Mouse (Mus musculus): ENCODE results near the gene Txndc9.

The Txndc9 gene

DNA sequence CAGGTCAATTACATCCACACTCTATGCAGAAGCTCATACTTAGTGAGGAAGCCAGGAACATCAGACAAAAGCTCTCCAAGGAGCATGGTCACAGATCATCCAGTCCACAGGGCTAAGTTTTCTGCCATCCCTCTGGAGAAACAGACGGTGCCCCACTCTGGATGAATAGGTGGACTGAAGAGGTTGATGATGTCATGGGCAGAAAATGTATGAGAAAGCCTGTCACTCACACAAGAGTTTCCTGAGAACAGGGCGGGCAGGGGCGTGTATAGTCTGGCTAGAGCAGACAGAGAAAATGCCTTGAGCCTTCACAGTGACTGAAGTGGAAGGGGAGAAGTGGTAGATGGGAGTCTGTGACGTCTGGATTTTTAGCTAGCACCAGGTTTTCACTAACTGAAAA is 26.2 kb downstream of the Txndc9 start:
- CTCF ChIA-PET: no interaction called here

DNA sequence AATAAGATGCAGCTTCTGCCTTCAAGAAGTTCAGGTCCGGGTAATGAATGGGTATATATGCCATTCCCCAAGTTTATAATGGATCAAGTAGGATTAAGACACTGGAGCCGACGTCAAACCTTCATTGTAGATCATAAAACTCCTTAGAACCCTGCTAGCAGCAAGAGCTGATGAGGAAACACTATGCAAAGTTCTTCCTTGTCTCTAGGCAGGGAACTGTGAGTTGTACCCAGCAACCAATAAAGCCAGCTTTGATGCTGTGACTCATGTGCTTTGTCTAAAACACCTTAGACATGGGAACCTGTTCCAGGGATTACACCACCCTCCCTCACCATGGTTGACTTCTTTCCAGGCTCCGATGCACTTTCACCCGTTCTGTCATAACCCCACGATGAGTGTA is 28.9 kb downstream of the Txndc9 start:
- CTCF ChIA-PET: no interaction called here

DNA sequence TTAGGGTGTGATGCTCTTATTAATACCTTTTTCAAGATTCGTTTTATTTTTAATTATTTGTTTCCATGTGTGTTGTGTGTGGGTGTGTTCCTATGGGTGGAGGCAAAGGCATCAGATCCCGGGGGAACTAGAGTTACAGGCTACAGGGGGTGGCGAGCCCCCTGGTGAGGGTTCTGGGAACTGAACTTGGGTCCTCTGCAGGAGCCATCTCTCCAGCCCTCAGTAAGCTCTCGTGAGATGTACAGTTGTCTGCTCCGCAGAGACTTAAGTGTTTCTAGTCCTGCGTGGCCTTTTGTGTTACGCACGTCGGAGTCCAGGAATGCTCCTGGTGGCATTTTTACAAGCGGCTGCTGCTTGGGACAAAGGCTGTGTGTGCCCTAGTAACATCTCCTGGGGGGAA is 32.1 kb downstream of the Txndc9 start:
- CTCF ChIA-PET: no interaction called here

DNA sequence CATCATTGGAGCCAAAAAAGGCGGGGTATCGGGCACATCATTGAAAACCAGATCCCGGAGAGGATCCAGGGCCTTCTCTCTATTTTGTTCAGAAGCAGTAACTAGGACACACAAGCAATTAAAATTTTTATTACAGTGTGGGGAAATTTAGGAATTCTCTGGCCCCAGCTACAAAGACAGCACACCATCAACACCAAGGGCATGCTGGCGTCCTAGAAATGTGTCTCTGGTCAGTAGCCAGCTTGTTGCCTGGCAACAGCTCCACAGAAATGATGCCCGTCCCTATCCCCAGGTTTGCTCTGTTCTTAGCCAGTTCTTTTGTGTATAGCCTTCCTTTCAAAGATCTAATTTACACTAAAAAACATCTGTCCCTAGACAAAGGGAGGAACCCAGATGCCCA is 38.2 kb downstream of the Txndc9 start:
- CTCF ChIA-PET: no interaction called here

DNA sequence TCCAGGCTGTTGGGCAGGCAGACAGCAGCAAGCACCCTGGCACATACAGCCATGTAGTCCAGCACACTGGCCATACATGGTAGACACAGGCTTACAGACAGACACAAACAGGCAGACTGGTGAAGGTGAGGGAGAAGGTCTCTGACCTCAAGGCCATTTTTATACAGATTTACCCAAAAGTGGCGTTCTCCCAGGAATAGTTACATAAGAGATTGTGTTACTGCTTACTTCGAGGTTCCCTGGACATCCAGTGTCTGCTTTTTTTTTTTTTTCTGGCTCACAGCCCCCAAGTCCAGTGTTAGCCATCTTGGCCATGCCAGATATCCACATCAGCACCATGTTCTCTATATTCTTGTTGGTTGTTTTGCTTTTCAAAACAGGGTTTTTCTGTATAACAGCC is 39.2 kb downstream of the Txndc9 start:
- CTCF ChIA-PET: no interaction called here

DNA sequence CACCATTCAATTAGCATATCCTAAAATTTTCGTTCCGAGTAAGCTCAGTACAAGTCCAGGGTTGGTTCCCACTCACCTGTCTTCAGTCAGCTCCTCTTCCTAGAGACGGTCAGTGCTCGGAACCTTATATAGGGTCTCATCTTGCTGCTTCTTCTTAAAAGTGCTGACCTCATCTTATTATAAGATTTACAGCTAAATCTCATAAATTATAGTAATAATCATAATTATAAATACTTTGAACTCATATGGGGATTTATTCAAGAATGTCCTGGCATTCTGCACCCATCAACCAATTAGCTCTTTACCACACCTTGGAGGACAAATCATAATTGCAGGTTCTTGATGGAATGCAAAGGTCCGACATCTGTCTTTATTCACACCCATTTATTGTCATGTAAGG is 40.0 kb downstream of the Txndc9 start, which contains the start of gene Lyg1:
Gene Lyg1, minus strand, starts transcription at position 101 of the 400 bp plus-strand sequence.
- CTCF ChIA-PET: no interaction called here

DNA sequence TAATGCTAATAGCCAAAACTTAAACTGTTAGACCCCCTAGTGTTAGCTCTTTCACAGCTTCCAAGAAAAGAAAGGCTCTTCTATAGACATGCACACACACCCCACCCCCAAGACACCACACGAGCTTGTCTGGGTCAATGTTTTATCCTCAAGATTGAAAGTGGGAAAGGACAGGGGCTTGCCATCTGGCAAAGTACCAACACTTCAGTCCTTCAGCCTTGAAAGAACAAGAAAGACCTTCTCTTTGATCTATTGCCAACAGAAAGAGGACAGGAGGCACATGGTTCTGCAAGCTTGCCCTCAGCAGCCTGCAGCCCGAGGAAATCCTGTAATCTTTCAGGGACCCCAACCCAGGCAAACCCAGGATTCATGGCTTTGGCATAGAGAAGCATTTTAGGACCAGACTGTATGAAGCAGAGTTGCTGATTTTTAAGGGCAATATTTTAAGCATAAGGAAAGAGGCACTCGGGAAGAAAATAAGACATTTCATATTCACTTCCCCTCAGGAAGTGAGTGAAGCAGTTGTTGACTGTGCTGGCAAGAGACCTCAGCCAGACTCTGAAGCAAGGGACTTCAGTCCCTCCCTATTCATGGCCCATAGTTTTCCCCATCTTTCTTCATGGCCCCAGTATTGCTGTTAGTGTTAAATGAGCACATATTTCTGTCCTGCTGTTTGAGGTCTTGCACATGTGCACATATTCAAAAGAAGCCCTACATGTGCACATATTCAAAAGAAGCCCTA is 40.8 kb downstream of the Txndc9 start:
- CTCF ChIA-PET: no interaction called here

DNA sequence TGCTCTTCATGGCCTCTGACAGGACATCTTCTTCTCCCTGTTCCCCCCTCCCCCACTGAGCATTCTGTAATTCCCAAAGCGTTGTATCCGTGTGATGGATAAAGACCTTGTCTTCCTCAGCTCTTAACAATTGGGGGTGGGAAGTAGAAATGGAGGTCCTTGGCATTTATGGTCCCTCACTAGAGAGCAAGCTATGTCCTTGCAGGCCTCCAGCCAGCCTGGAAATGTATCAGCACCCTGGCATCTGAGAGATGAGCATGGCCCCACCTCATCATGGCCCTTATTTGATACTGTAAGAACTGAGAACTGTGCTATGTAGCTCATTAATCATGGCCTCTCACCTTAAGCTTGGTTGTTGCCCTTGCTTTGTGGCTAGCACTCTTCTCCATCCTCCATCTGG is 42.4 kb downstream of the Txndc9 start:
- CTCF ChIA-PET: no interaction called here

DNA sequence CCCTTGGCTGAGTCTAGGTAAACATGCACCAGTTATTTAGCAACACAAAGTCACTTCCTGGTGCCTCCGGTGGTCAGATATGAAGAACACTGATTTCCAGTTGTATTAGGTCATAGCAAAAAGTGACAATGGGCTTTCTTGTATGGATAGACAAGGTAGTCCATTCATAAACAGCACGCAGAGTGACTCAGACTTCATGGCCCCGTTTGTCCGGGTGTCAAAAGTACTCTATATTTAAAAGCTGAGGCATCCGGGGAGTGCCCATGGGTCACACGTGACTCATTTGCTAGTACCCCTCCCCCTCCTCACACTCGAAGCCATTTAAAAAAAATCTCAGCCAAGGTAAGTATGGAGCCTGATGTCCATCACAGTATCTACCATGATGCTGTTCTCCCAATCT is 42.9 kb downstream of the Txndc9 start:
- CTCF ChIA-PET: no interaction called here

DNA sequence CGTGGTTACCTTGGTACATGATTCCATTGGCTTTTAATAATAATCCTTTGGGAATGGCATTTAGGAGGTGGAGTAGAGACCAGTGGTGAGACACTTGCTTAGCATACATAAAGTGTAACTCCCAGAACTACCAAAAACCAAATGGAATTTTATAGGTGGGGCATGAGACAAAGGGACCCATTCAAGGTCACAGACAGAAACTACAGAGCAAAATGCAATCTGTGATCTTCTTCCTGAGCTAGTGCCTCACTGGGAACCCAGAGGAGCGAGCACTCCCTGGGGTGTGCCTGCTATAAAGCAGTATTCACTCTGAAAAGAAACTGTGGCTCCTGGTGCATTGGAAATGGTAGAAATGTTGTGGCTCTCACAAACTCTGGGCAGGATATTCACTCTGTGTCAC is 48.8 kb downstream of the Txndc9 start:
- CTCF ChIA-PET: no interaction called here
